Mouse (Mus musculus) heart, postnatal 0 days (tissue): ENCODE results near the gene 4833420G17Rik. TPM values are rescaled to one million over a fixed set of nuclear protein-coding genes. Genes with fewer than 3 reads are reported as not detected.

Experiments
- ATAC-seq: fragments of 200-750 bp; cut with Nextera tagmentation; 2 replicates; pipeline ENCODE4 v1.8.0; 2017; ENCODE audit warnings: low read depth, moderate number of reproducible peaks, moderate library complexity; ENCODE audit not compliant: insufficient read depth
- DNase-seq: peaks from one replicate; pipeline ENCODE4 v3.0.0-alpha.2; 2016; ENCODE audit warnings: low spot score
- H3K27ac ChIP-seq: fragments of 300-500 bp; sonication (generic); 2 replicates; pipeline ENCODE4 v1.5.1; 2014; ENCODE audit warnings: low read depth, mild to moderate bottlenecking
- H3K27me3 ChIP-seq: fragments of 300-500 bp; sonication (generic); 2 replicates; pipeline ENCODE4 v1.6.1; 2014; ENCODE audit warnings: low read length, mixed read lengths; ENCODE audit not compliant: control insufficient read depth, insufficient read depth
- H3K36me3 ChIP-seq: fragments of 300-500 bp; sonication (generic); replicated peaks from 2 replicates; pipeline ENCODE4 v1.6.1; 2014; ENCODE audit warnings: low read length, mixed read lengths; ENCODE audit not compliant: control insufficient read depth, insufficient read depth
- H3K4me1 ChIP-seq: fragments of 300-500 bp; sonication (generic); 2 replicates; pipeline ENCODE4 v1.6.1; 2014; ENCODE audit warnings: antibody characterized with exemption; ENCODE audit not compliant: control insufficient read depth, insufficient read depth
- H3K4me2 ChIP-seq: fragments of 300-500 bp; sonication (generic); 2 replicates; pipeline ENCODE4 v1.6.1; 2014; ENCODE audit warnings: low read depth, mild to moderate bottlenecking, low read length, moderate library complexity
- H3K4me3 ChIP-seq: fragments of 300-500 bp; sonication (generic); 2 replicates; pipeline ENCODE4 v1.5.1; 2014; ENCODE audit warnings: low read depth, low read length
- H3K9ac ChIP-seq: fragments of 300-500 bp; sonication (generic); replicated peaks from 2 replicates; pipeline ENCODE4 v1.6.1; 2014; ENCODE audit warnings: low read depth, low read length, mixed read lengths
- H3K9me3 ChIP-seq: fragments of 300-500 bp; sonication (generic); replicated peaks from 2 replicates; pipeline ENCODE4 v1.6.1; 2016; ENCODE audit warnings: low read length; ENCODE audit not compliant: control insufficient read depth
- CTCF ChIP-seq: IDR thresholded peaks from 2 replicates; pipeline ENCODE4 v1.5.1; 2016; ENCODE audit warnings: antibody characterized with exemption, control low read depth, low read depth
- EP300 ChIP-seq: IDR thresholded peaks from 2 replicates; pipeline ENCODE4 v1.6.1; 2016; ENCODE audit warnings: antibody characterized with exemption, low read depth
- WGBS: fragments of 180-500 bp; shearing (Covaris S2); extraction: QIAGEN DNeasy Blood & Tissue Kit; methylation state at CpG from one replicate; pipeline ENCODE4 v1.1.7; 2014; 5-methylcytosine and 5-hydroxymethylcytosine counted together
- polyA plus RNA-seq: library from polyadenylated mRNA; unstranded; fragments of >200 nt; fragmentation: Nextera tagmentation; extraction: Ambion mirVana; gene quantifications from 2 replicates; pipeline ENCODE4 v1.2.1, GENCODE M21; 2015
- total RNA-seq: library from RNA; depleted of rRNA; stranded (reverse); fragments of >200 nt; gene quantifications from 2 replicates; pipeline ENCODE4 v1.2.3, GENCODE M21; 2014; ENCODE audit warnings: low replicate concordance

The 4833420G17Rik gene
- total and polyA plus RNA-seq, 2 experiments from 2014 or later: 26.6 to 40.8 TPM

GRCm38 (mm10) chr13:119434359-119434758 lies 28.2 kb upstream of the 4833420G17Rik start:
- TF ChIP-seq CTCF (no peak), EP300 (no peak)
- Histone ChIP-seq H3K27me3 (no peaks in the 10 kb centered on the region), H3K9ac (no peak overlapping the region), H3K4me3 (no peak overlapping the region), H3K27ac (no peak overlapping the region), H3K36me3 (peaks cover 32% of the 10 kb centered on the region), H3K9me3 (no peaks in the 10 kb centered on the region), H3K4me2 (no peak overlapping the region), H3K4me1 (peaks cover 14% of the 10 kb centered on the region)
- 82% methylated on average over 7 of the region's 7 CpGs for WGBS
- no peak for ATAC-seq
- no peak for DNase-seq

- Histone ChIP-seq H3K27me3 (no peaks in the 10 kb centered on the region), H3K4me2 (no peak overlapping the region), H3K4me3 (no peak overlapping the region), H3K9me3 (no peaks in the 10 kb centered on the region), H3K36me3 (peaks cover 56% of the 10 kb centered on the region), H3K9ac (no peak overlapping the region), H3K4me1 (no peaks in the 10 kb centered on the region), H3K27ac (no peak overlapping the region)
- 82% methylated on average over 1 of the region's 1 CpGs for WGBS
- TF ChIP-seq CTCF: no peak
- no peak for TF ChIP-seq EP300
- DNase-seq (no peak), ATAC-seq (no peak)
Measured at GRCm38 (mm10) chr13:119442244-119442643, 20.3 kb upstream of the 4833420G17Rik start.

- Histone ChIP-seq H3K4me1 (no peaks in the 10 kb centered on the region), H3K36me3 (peaks cover 54% of the 10 kb centered on the region), H3K4me3 (no peak overlapping the region), H3K27me3 (no peaks in the 10 kb centered on the region), H3K9me3 (no peaks in the 10 kb centered on the region), H3K9ac (no peak overlapping the region), H3K27ac (no peak overlapping the region), H3K4me2 (no peak overlapping the region)
- TF ChIP-seq EP300: no peak
- no peak for TF ChIP-seq CTCF
- ATAC-seq (no peak), DNase-seq (no peak)
- WGBS: 94% methylated on average over 4 of the region's 4 CpGs
Measured at GRCm38 (mm10) chr13:119453563-119453962, 9.0 kb upstream of the 4833420G17Rik start.

GRCm38 (mm10) chr13:119455082-119455481 lies 7.5 kb upstream of the 4833420G17Rik start:
- Histone ChIP-seq H3K4me2 (no peak overlapping the region), H3K9ac (no peak overlapping the region), H3K4me1 (no peaks in the 10 kb centered on the region), H3K9me3 (no peaks in the 10 kb centered on the region), H3K27ac (no peak overlapping the region), H3K4me3 (no peak overlapping the region), H3K27me3 (no peaks in the 10 kb centered on the region), H3K36me3 (peaks cover 56% of the 10 kb centered on the region)
- DNase-seq (no peak), ATAC-seq (no peak)
- TF ChIP-seq CTCF (no peak), EP300 (no peak)

GRCm38 (mm10) chr13:119456342-119456741 lies 6.2 kb upstream of the 4833420G17Rik start:
- H3K4me1 ChIP-seq: no peaks in the 10 kb centered on the region
- WGBS: 75% methylated on average over 7 of the region's 7 CpGs
- H3K9me3 ChIP-seq: no peaks in the 10 kb centered on the region
- no peak overlapping the region for H3K4me2 ChIP-seq
- H3K36me3 ChIP-seq: peaks cover 44% of the 10 kb centered on the region
- no peak for ATAC-seq
- no peaks in the 10 kb centered on the region for H3K27me3 ChIP-seq
- no peak overlapping the region for H3K4me3 ChIP-seq
- no peak for TF ChIP-seq CTCF
- no peak for TF ChIP-seq EP300
- H3K27ac ChIP-seq: no peak overlapping the region
- no peak overlapping the region for H3K9ac ChIP-seq
- no peak for DNase-seq

- Histone ChIP-seq H3K9ac (peak overlapping the region; percentile 61), H3K36me3 (peaks cover 27% of the 10 kb centered on the region), H3K27ac (peak overlapping the region; percentile 81), H3K4me1 (peaks cover 16% of the 10 kb centered on the region), H3K4me3 (peak overlapping the region; percentile 86), H3K9me3 (no peaks in the 10 kb centered on the region), H3K27me3 (no peaks in the 10 kb centered on the region), H3K4me2 (peak overlapping the region; percentile 74)
- 2% methylated on average over 10 of the region's 10 CpGs for WGBS
- DNase-seq: no peak
- TF ChIP-seq CTCF (no peak), EP300 (no peak)
- peak; percentile 38 for ATAC-seq
Measured at GRCm38 (mm10) chr13:119461900-119462595, 520 bp upstream of the 4833420G17Rik start.
